Mouse (Mus musculus): ENCODE data around the gene Mettl16. TPM values are rescaled to one million over a fixed set of nuclear protein-coding genes. Genes with fewer than 3 reads are reported as not detected.
"Not testable (repeated sequence)": the region's sequence is repeated elsewhere in the genome, so short reads cannot be mapped to it uniquely, and the experiment has no call there.

The Mettl16 gene
- polyA plus RNA-seq, 1 experiment from 2014 or later: 41.1 TPM

GRCm38 (mm10) chr11:74808251-74808853 lies 37.7 kb downstream of the Mettl16 start:
- no peak overlapping the region for H3K4me2 ChIP-seq (ENCODE audit: low read length)
- no peak overlapping the region for H3K27ac ChIP-seq (replicated peaks; ENCODE audit: low read depth, low read length)
- no peak for ATAC-seq (ENCODE audit: low FRiP score, low TSS enrichment)
- H3K9ac ChIP-seq (replicated peaks; ENCODE audit: low read length): no peak overlapping the region
- H3K4me1 ChIP-seq (ENCODE audit: control insufficient read depth, insufficient read depth, low read length): no peaks in the 10 kb centered on the region
- no peaks in the 10 kb centered on the region for H3K27me3 ChIP-seq (ENCODE audit: control insufficient read depth, insufficient read depth, low read length)
- no peak overlapping the region for H3K4me3 ChIP-seq (replicated peaks; ENCODE audit: low read depth, low read length)
- 95% methylated on average over 6 of the region's 6 CpGs for WGBS
- DNase-seq: no peak
- H3K9me3 ChIP-seq (ENCODE audit: control insufficient read depth, low read length): no peaks in the 10 kb centered on the region
- H3K36me3 ChIP-seq (ENCODE audit: control insufficient read depth, insufficient read depth, low read length): peaks cover 54% of the 10 kb centered on the region

GRCm38 (mm10) chr11:74810134-74810533 lies 39.5 kb downstream of the Mettl16 start:
- DNase-seq (no peak), ATAC-seq (ENCODE audit: low FRiP score, low TSS enrichment) (no peak)
- H3K4me2 ChIP-seq (ENCODE audit: low read length): no peak overlapping the region
- H3K9ac ChIP-seq (replicated peaks; ENCODE audit: low read length): no peak overlapping the region
- H3K4me1 ChIP-seq (ENCODE audit: control insufficient read depth, insufficient read depth, low read length): no peaks in the 10 kb centered on the region
- no peaks in the 10 kb centered on the region for H3K27me3 ChIP-seq (ENCODE audit: control insufficient read depth, insufficient read depth, low read length)
- H3K9me3 ChIP-seq (ENCODE audit: control insufficient read depth, low read length): no peaks in the 10 kb centered on the region
- peaks cover 46% of the 10 kb centered on the region for H3K36me3 ChIP-seq (ENCODE audit: control insufficient read depth, insufficient read depth, low read length)
- H3K27ac ChIP-seq (replicated peaks; ENCODE audit: low read depth, low read length): no peak overlapping the region
- no peak overlapping the region for H3K4me3 ChIP-seq (replicated peaks; ENCODE audit: low read depth, low read length)

GRCm38 (mm10) chr11:74811027-74811426 lies 40.4 kb downstream of the Mettl16 start:
- not testable (repeated sequence) for H3K9me3 ChIP-seq (ENCODE audit: control insufficient read depth, low read length); DNase-seq; ATAC-seq (ENCODE audit: low FRiP score, low TSS enrichment); H3K4me3 ChIP-seq (replicated peaks; ENCODE audit: low read depth, low read length); H3K27me3 ChIP-seq (ENCODE audit: control insufficient read depth, insufficient read depth, low read length); H3K4me2 ChIP-seq (ENCODE audit: low read length); H3K9ac ChIP-seq (replicated peaks; ENCODE audit: low read length); H3K4me1 ChIP-seq (ENCODE audit: control insufficient read depth, insufficient read depth, low read length); H3K27ac ChIP-seq (replicated peaks; ENCODE audit: low read depth, low read length)
- 83% methylated on average over 3 of the region's 3 CpGs for WGBS
- H3K36me3 ChIP-seq (ENCODE audit: control insufficient read depth, insufficient read depth, low read length): peaks cover 37% of the 10 kb centered on the region

GRCm38 (mm10) chr11:74811538-74811937 lies 40.9 kb downstream of the Mettl16 start:
- no peaks in the 10 kb centered on the region for H3K9me3 ChIP-seq (ENCODE audit: control insufficient read depth, low read length)
- 81% methylated on average over 5 of the region's 5 CpGs for WGBS
- ATAC-seq (ENCODE audit: low FRiP score, low TSS enrichment): no peak

GRCm38 (mm10) chr11:74815795-74816194 lies 45.2 kb downstream of the Mettl16 start:
- H3K36me3 ChIP-seq (ENCODE audit: control insufficient read depth, insufficient read depth, low read length): peaks cover 43% of the 10 kb centered on the region
- no peak overlapping the region for H3K4me3 ChIP-seq (replicated peaks; ENCODE audit: low read depth, low read length)
- no peak overlapping the region for H3K27ac ChIP-seq (replicated peaks; ENCODE audit: low read depth, low read length)
- peak; percentile 26 for DNase-seq
- no peak for ATAC-seq (ENCODE audit: low FRiP score, low TSS enrichment)
- H3K4me2 ChIP-seq (ENCODE audit: low read length): no peak overlapping the region
- H3K27me3 ChIP-seq (ENCODE audit: control insufficient read depth, insufficient read depth, low read length): no peaks in the 10 kb centered on the region
- H3K4me1 ChIP-seq (ENCODE audit: control insufficient read depth, insufficient read depth, low read length): no peaks in the 10 kb centered on the region
- no peak overlapping the region for H3K9ac ChIP-seq (replicated peaks; ENCODE audit: low read length)
- H3K9me3 ChIP-seq (ENCODE audit: control insufficient read depth, low read length): no peaks in the 10 kb centered on the region

More at GRCm38 (mm10) chr11:74811538-74811937, 40.9 kb downstream of the Mettl16 start:
- Histone ChIP-seq H3K36me3 (ENCODE audit: control insufficient read depth, insufficient read depth, low read length) (peaks cover 35% of the 10 kb centered on the region), H3K27ac (replicated peaks; ENCODE audit: low read depth, low read length) (no peak overlapping the region), H3K9ac (replicated peaks; ENCODE audit: low read length) (no peak overlapping the region), H3K4me3 (replicated peaks; ENCODE audit: low read depth, low read length) (no peak overlapping the region), H3K4me1 (ENCODE audit: control insufficient read depth, insufficient read depth, low read length) (no peaks in the 10 kb centered on the region), H3K4me2 (ENCODE audit: low read length) (no peak overlapping the region), H3K27me3 (ENCODE audit: control insufficient read depth, insufficient read depth, low read length) (no peaks in the 10 kb centered on the region)
- DNase-seq: no peak

- WGBS: 71% methylated on average over 1 of the region's 1 CpGs
- DNase-seq (no peak), ATAC-seq (ENCODE audit: low FRiP score, low TSS enrichment) (no peak)
- Histone ChIP-seq H3K36me3 (ENCODE audit: control insufficient read depth, insufficient read depth, low read length) (peaks cover 29% of the 10 kb centered on the region), H3K4me2 (ENCODE audit: low read length) (no peak overlapping the region), H3K4me1 (ENCODE audit: control insufficient read depth, insufficient read depth, low read length) (no peaks in the 10 kb centered on the region), H3K27ac (replicated peaks; ENCODE audit: low read depth, low read length) (no peak overlapping the region), H3K27me3 (ENCODE audit: control insufficient read depth, insufficient read depth, low read length) (no peaks in the 10 kb centered on the region), H3K9me3 (ENCODE audit: control insufficient read depth, low read length) (no peaks in the 10 kb centered on the region), H3K9ac (replicated peaks; ENCODE audit: low read length) (no peak overlapping the region), H3K4me3 (replicated peaks; ENCODE audit: low read depth, low read length) (no peak overlapping the region)
Observed at GRCm38 (mm10) chr11:74820921-74821320, 50.3 kb downstream of the Mettl16 start.

GRCm38 (mm10) chr11:74821463-74821862 lies 50.8 kb downstream of the Mettl16 start:
- ATAC-seq (ENCODE audit: low FRiP score, low TSS enrichment): no peak
- 33% methylated on average over 1 of the region's 1 CpGs for WGBS
- Histone ChIP-seq H3K27me3 (ENCODE audit: control insufficient read depth, insufficient read depth, low read length) (no peaks in the 10 kb centered on the region), H3K36me3 (ENCODE audit: control insufficient read depth, insufficient read depth, low read length) (peaks cover 26% of the 10 kb centered on the region), H3K4me1 (ENCODE audit: control insufficient read depth, insufficient read depth, low read length) (no peaks in the 10 kb centered on the region), H3K4me2 (ENCODE audit: low read length) (no peak overlapping the region), H3K27ac (replicated peaks; ENCODE audit: low read depth, low read length) (no peak overlapping the region), H3K4me3 (replicated peaks; ENCODE audit: low read depth, low read length) (no peak overlapping the region), H3K9me3 (ENCODE audit: control insufficient read depth, low read length) (no peaks in the 10 kb centered on the region), H3K9ac (replicated peaks; ENCODE audit: low read length) (no peak overlapping the region)
- peak; percentile 67 for DNase-seq

- 82% methylated on average over 7 of the region's 7 CpGs for WGBS
- Histone ChIP-seq H3K9ac (replicated peaks; ENCODE audit: low read length) (no peak overlapping the region), H3K27me3 (ENCODE audit: control insufficient read depth, insufficient read depth, low read length) (no peaks in the 10 kb centered on the region), H3K4me1 (ENCODE audit: control insufficient read depth, insufficient read depth, low read length) (no peaks in the 10 kb centered on the region), H3K36me3 (ENCODE audit: control insufficient read depth, insufficient read depth, low read length) (peaks cover 12% of the 10 kb centered on the region), H3K9me3 (ENCODE audit: control insufficient read depth, low read length) (no peaks in the 10 kb centered on the region), H3K27ac (replicated peaks; ENCODE audit: low read depth, low read length) (no peak overlapping the region), H3K4me2 (ENCODE audit: low read length) (no peak overlapping the region), H3K4me3 (replicated peaks; ENCODE audit: low read depth, low read length) (no peak overlapping the region)
- no peak for ATAC-seq (ENCODE audit: low FRiP score, low TSS enrichment)
- no peak for DNase-seq
Observed at GRCm38 (mm10) chr11:74822746-74823440, 52.3 kb downstream of the Mettl16 start.

- 74% methylated on average over 7 of the region's 7 CpGs for WGBS
- H3K4me1 ChIP-seq (ENCODE audit: control insufficient read depth, insufficient read depth, low read length): no peaks in the 10 kb centered on the region
- no peak overlapping the region for H3K9ac ChIP-seq (replicated peaks; ENCODE audit: low read length)
- no peaks in the 10 kb centered on the region for H3K9me3 ChIP-seq (ENCODE audit: control insufficient read depth, low read length)
- no peaks in the 10 kb centered on the region for H3K36me3 ChIP-seq (ENCODE audit: control insufficient read depth, insufficient read depth, low read length)
- no peaks in the 10 kb centered on the region for H3K27me3 ChIP-seq (ENCODE audit: control insufficient read depth, insufficient read depth, low read length)
- ATAC-seq (ENCODE audit: low FRiP score, low TSS enrichment): no peak
- H3K27ac ChIP-seq (replicated peaks; ENCODE audit: low read depth, low read length): no peak overlapping the region
- no peak for DNase-seq
- no peak overlapping the region for H3K4me3 ChIP-seq (replicated peaks; ENCODE audit: low read depth, low read length)
- H3K4me2 ChIP-seq (ENCODE audit: low read length): no peak overlapping the region
Observed at GRCm38 (mm10) chr11:74826151-74826550, 55.5 kb downstream of the Mettl16 start.
